Mouse (Mus musculus): Measurements from ENCODE around the gene Sebox. TPM values are rescaled to one million over a fixed set of nuclear protein-coding genes. Genes with fewer than 3 reads are reported as not detected.

Gene Sebox
- polyA plus RNA-seq, 1 experiment = not detected

GRCm38 (mm10) chr11:78545181-78545580, 41.9 kb downstream of the Sebox start:
- Histone ChIP-seq H3K4me3 (replicated peaks) (no peak overlapping the region), H3K4me1 (peaks cover 51% of the 10 kb centered on the region), H3K9me3 (no peaks in the 10 kb centered on the region), H3K36me3 (replicated peaks; ENCODE audit: low read length) (peaks cover 62% of the 10 kb centered on the region), H3K27me3 (replicated peaks) (no peaks in the 10 kb centered on the region)
- TF ChIP-seq FLI1 (IDR thresholded peaks at IDR 0.05; ENCODE audit: low read length) = no peak
- TF ChIP-seq GATA1 (IDR thresholded peaks at IDR 0.05; ENCODE audit: borderline replicate concordance, low read length) = no peak

GRCm38 (mm10) chr11:78547718-78548460, 44.6 kb downstream of the Sebox start:
- no peaks in the 10 kb centered on the region for H3K27me3 ChIP-seq (replicated peaks)
- peaks cover 72% of the 10 kb centered on the region for H3K4me1 ChIP-seq
- TF ChIP-seq FLI1 (IDR thresholded peaks at IDR 0.05; ENCODE audit: low read length) = no peak
- TF ChIP-seq GATA1 (IDR thresholded peaks at IDR 0.05; ENCODE audit: borderline replicate concordance, low read length) = no peak
- H3K4me3 ChIP-seq (replicated peaks) = no peak overlapping the region
- H3K36me3 ChIP-seq (replicated peaks; ENCODE audit: low read length) = peaks cover 44% of the 10 kb centered on the region
- no peaks in the 10 kb centered on the region for H3K9me3 ChIP-seq

- Histone ChIP-seq H3K9me3 (peaks cover 6% of the 10 kb centered on the region), H3K4me3 (replicated peaks) (peak overlapping the region; percentile 91), H3K4me1 (peaks cover 70% of the 10 kb centered on the region), H3K27me3 (replicated peaks) (no peaks in the 10 kb centered on the region), H3K36me3 (replicated peaks; ENCODE audit: low read length) (peaks cover 40% of the 10 kb centered on the region)
- TF ChIP-seq GATA1 (IDR thresholded peaks at IDR 0.05; ENCODE audit: borderline replicate concordance, low read length) (no peak), FLI1 (IDR thresholded peaks at IDR 0.05; ENCODE audit: low read length) (no peak)
Measured at GRCm38 (mm10) chr11:78549491-78549987, 46.3 kb downstream of the Sebox start.

GRCm38 (mm10) chr11:78550168-78551058, 47.2 kb downstream of the Sebox start, which contains the start of gene Tmem97:
Gene Tmem97 (minus strand): TSS chr11:78550777.
- no peak for TF ChIP-seq FLI1 (IDR thresholded peaks at IDR 0.05; ENCODE audit: low read length)
- TF ChIP-seq GATA1 (IDR thresholded peaks at IDR 0.05; ENCODE audit: borderline replicate concordance, low read length) = no peak
- Histone ChIP-seq H3K4me3 (replicated peaks) (peak within 1 kb of the TSS; percentile 91), H3K27me3 (replicated peaks) (no peaks in the 10 kb centered on the region), H3K4me1 (peaks cover 64% of the 10 kb centered on the region), H3K9me3 (peaks cover 6% of the 10 kb centered on the region), H3K36me3 (replicated peaks; ENCODE audit: low read length) (peaks cover 40% of the 10 kb centered on the region)

GRCm38 (mm10) chr11:78551059-78551398, 47.8 kb downstream of the Sebox start:
- no peak for TF ChIP-seq FLI1 (IDR thresholded peaks at IDR 0.05; ENCODE audit: low read length)
- TF ChIP-seq GATA1 (IDR thresholded peaks at IDR 0.05; ENCODE audit: borderline replicate concordance, low read length) = no peak
- peaks cover 6% of the 10 kb centered on the region for H3K9me3 ChIP-seq
- H3K4me1 ChIP-seq = peaks cover 66% of the 10 kb centered on the region
- peak overlapping the region; percentile 91 for H3K4me3 ChIP-seq (replicated peaks)
- no peaks in the 10 kb centered on the region for H3K27me3 ChIP-seq (replicated peaks)
- H3K36me3 ChIP-seq (replicated peaks; ENCODE audit: low read length) = peaks cover 40% of the 10 kb centered on the region

Other genes starting within 250 kb of the Sebox start
- 17.1 and 39.7 TPM in 2 replicates for gene 2610507B11Rik, start 241.7 kb upstream of the Sebox start, polyA plus RNA-seq (2012; ENCODE audit: insufficient read depth, low replicate concordance)
- gene BC030499, start 212.6 kb upstream of the Sebox start, polyA plus RNA-seq (2012; ENCODE audit: insufficient read depth, low replicate concordance) = not detected in 2 replicates
- gene Spag5, start 201.9 kb upstream of the Sebox start, polyA plus RNA-seq (2012; ENCODE audit: insufficient read depth, low replicate concordance) = 16.9 and 30.9 TPM in 2 replicates
- 25.1 and 40.6 TPM in 2 replicates for gene Aldoc, start 180.5 kb upstream of the Sebox start, polyA plus RNA-seq (2012; ENCODE audit: insufficient read depth, low replicate concordance)
- gene Pigs, start 175.0 kb upstream of the Sebox start, polyA plus RNA-seq (2012; ENCODE audit: insufficient read depth, low replicate concordance) = 53.1 and 73.7 TPM in 2 replicates
- 319 and 574 TPM in 2 replicates for gene Unc119, start 160.0 kb upstream of the Sebox start, polyA plus RNA-seq (2012; ENCODE audit: insufficient read depth, low replicate concordance)
- not detected in 2 replicates for gene Foxn1, start 116.9 kb upstream of the Sebox start, polyA plus RNA-seq (2012; ENCODE audit: insufficient read depth, low replicate concordance)
- 0.07 TPM in 1 of 2 replicates, not detected in the other for gene Slc13a2, start 81.2 kb upstream of the Sebox start, polyA plus RNA-seq (2012; ENCODE audit: insufficient read depth, low replicate concordance)
- 0.18 TPM in 1 of 2 replicates, not detected in the other for gene Slc46a1, start 37.8 kb upstream of the Sebox start, polyA plus RNA-seq (2012; ENCODE audit: insufficient read depth, low replicate concordance)
- 0.40 TPM in 1 of 2 replicates, not detected in the other for gene Sarm1, start 5.7 kb upstream of the Sebox start, polyA plus RNA-seq (2012; ENCODE audit: insufficient read depth, low replicate concordance)
- gene Vtn, start 4.4 kb upstream of the Sebox start, polyA plus RNA-seq (2012; ENCODE audit: insufficient read depth, low replicate concordance) = not detected in 2 replicates
- 12.0 and 12.6 TPM in 2 replicates for gene Tmem199, start 8.7 kb downstream of the Sebox start, polyA plus RNA-seq (2012; ENCODE audit: insufficient read depth, low replicate concordance)
- gene Poldip2, start 8.7 kb downstream of the Sebox start, polyA plus RNA-seq (2012; ENCODE audit: insufficient read depth, low replicate concordance) = 1.8 and 16.7 TPM in 2 replicates
- gene Tnfaip1, start 32.9 kb downstream of the Sebox start, polyA plus RNA-seq (2012; ENCODE audit: insufficient read depth, low replicate concordance) = 0.68 TPM in 1 of 2 replicates, not detected in the other
- 104 and 119 TPM in 2 replicates for gene Ift20, start 32.9 kb downstream of the Sebox start, polyA plus RNA-seq (2012; ENCODE audit: insufficient read depth, low replicate concordance)
- gene Tmem97, start 47.3 kb downstream of the Sebox start, polyA plus RNA-seq (2012; ENCODE audit: insufficient read depth, low replicate concordance) = 24.2 and 39.2 TPM in 2 replicates
- 18.4 and 67.9 TPM in 2 replicates for gene Nlk, start 193.9 kb downstream of the Sebox start, polyA plus RNA-seq (2012; ENCODE audit: insufficient read depth, low replicate concordance)
- 17.5 and 51.3 TPM in 2 replicates for gene Ccnq, start 248.3 kb downstream of the Sebox start, polyA plus RNA-seq (2012; ENCODE audit: insufficient read depth, low replicate concordance)

Data from megakaryocyte, embryonic 14.5 days (primary cell).